Mouse (Mus musculus) kidney, embryonic 16.5 days (tissue): ENCODE results near the gene Megf11. TPM values are rescaled to one million over a fixed set of nuclear protein-coding genes. Genes with fewer than 3 reads are reported as not detected.

Experiments used
- ATAC-seq: fragments of 200-750 bp; cut with Nextera tagmentation; 2 replicates; pipeline ENCODE4 v1.8.0; 2017; ENCODE audit warnings: moderate TSS enrichment; ENCODE audit not compliant: low FRiP score, low TSS enrichment
- H3K27ac ChIP-seq: fragments of 300-500 bp; sonication (generic); 2 replicates; pipeline ENCODE4 v1.5.1; 2014; ENCODE audit warnings: low read length
- H3K27me3 ChIP-seq: fragments of 300-500 bp; sonication (generic); 2 replicates; pipeline ENCODE4 v1.6.1; 2014; ENCODE audit warnings: low read length, control low read depth, mixed read lengths; ENCODE audit not compliant: insufficient read depth
- H3K36me3 ChIP-seq: fragments of 300-500 bp; sonication (generic); 2 replicates; pipeline ENCODE4 v1.6.1; 2014; ENCODE audit warnings: low read length, control low read depth, mixed read lengths; ENCODE audit not compliant: insufficient read depth
- H3K4me1 ChIP-seq: fragments of 300-500 bp; sonication (generic); 2 replicates; pipeline ENCODE4 v1.6.1; 2014; ENCODE audit warnings: low read length, control low read depth, mixed read lengths; ENCODE audit not compliant: insufficient read depth
- H3K4me2 ChIP-seq: fragments of 300-500 bp; sonication (generic); replicated peaks from 2 replicates; pipeline ENCODE4 v1.6.1; 2014; ENCODE audit warnings: low read depth, low read length
- H3K4me3 ChIP-seq: fragments of 300-500 bp; sonication (generic); 2 replicates; pipeline ENCODE4 v1.5.1; 2014; ENCODE audit warnings: mild to moderate bottlenecking, low read length
- H3K9ac ChIP-seq: fragments of 300-500 bp; sonication (generic); replicated peaks from 2 replicates; pipeline ENCODE4 v1.6.1; 2014; ENCODE audit warnings: low read length
- H3K9me3 ChIP-seq: fragments of 300-500 bp; sonication (generic); 2 replicates; pipeline ENCODE4 v1.6.1; 2016; ENCODE audit warnings: low read length, control low read depth
- WGBS: fragments of 180-500 bp; shearing (Covaris S2); extraction: QIAGEN DNeasy Blood & Tissue Kit; methylation state at CpG from one replicate; pipeline ENCODE4 v1.1.7; 2014; 5-methylcytosine and 5-hydroxymethylcytosine counted together
- polyA plus RNA-seq: library from polyadenylated mRNA; unstranded; fragments of >200 nt; fragmentation: Nextera tagmentation; extraction: Ambion mirVana; gene quantifications from 2 replicates; pipeline ENCODE4 v1.2.1, GENCODE M21; 2015

The Megf11 gene
- 4.7 and 4.9 TPM in 2 replicates for polyA plus RNA-seq

- Histone ChIP-seq H3K4me3 (peak within 1 kb of the TSS; percentile 66), H3K9ac (peak within 1 kb of the TSS; percentile 66), H3K36me3 (no peaks in the 10 kb centered on the region), H3K27me3 (peaks cover 46% of the 10 kb centered on the region), H3K9me3 (peaks cover 2% of the 10 kb centered on the region; the same call in 1 of the 2 replicates), H3K4me1 (peaks cover 14% of the 10 kb centered on the region), H3K27ac (no peak within 1 kb of the TSS), H3K4me2 (peak within 1 kb of the TSS; percentile 99)
- under 1% methylated on average over 92 of the region's 93 CpGs for WGBS
- ATAC-seq, result peak; percentile 81
Observed at GRCm38 (mm10) chr9:64385511-64386465, at the start of gene Megf11. Gene Megf11, plus strand, starts transcription at chr9:64385626.

- 85% methylated on average over 6 of the region's 6 CpGs for WGBS
- ATAC-seq, result no peak
- H3K27me3 ChIP-seq, result no peaks in the 10 kb centered on the region
- H3K9me3 ChIP-seq, result no peaks in the 10 kb centered on the region
- H3K4me3 ChIP-seq, result no peak overlapping the region
- peaks cover 18% of the 10 kb centered on the region for H3K36me3 ChIP-seq
- no peak overlapping the region for H3K27ac ChIP-seq
- H3K9ac ChIP-seq, result no peak overlapping the region
- H3K4me2 ChIP-seq, result no peak overlapping the region
- H3K4me1 ChIP-seq, result peaks cover 9% of the 10 kb centered on the region; the same call in 1 of the 2 replicates
Observed at GRCm38 (mm10) chr9:64335825-64336224, 49.6 kb upstream of the Megf11 start.

- H3K27me3 ChIP-seq, result no peaks in the 10 kb centered on the region
- H3K27ac ChIP-seq, result no peak overlapping the region
- WGBS, result 45% methylated on average over 8 of the region's 8 CpGs
- peak overlapping the region; percentile 73 for H3K4me2 ChIP-seq
- H3K4me3 ChIP-seq, result peak overlapping the region; percentile 71; the same call in 1 of the 2 replicates
- H3K36me3 ChIP-seq, result peaks cover 14% of the 10 kb centered on the region; the same call in 1 of the 2 replicates
- H3K9ac ChIP-seq, result peak overlapping the region; percentile 5; the same call in 1 of the 2 replicates
- H3K9me3 ChIP-seq, result no peaks in the 10 kb centered on the region
- no peak for ATAC-seq
- H3K4me1 ChIP-seq, result peaks cover 21% of the 10 kb centered on the region; the same call in 1 of the 2 replicates
Observed at GRCm38 (mm10) chr9:64339361-64339760, 46.1 kb upstream of the Megf11 start.

- no peaks in the 10 kb centered on the region for H3K27me3 ChIP-seq
Observed at GRCm38 (mm10) chr9:64340351-64341253, 44.8 kb upstream of the Megf11 start.

GRCm38 (mm10) chr9:64341254-64341566, 44.2 kb upstream of the Megf11 start, which contains the start of gene Dis3l:
Gene Dis3l, minus strand, starts transcription at chr9:64341288.
- H3K4me1 ChIP-seq, result peaks cover 21% of the 10 kb centered on the region; the same call in 1 of the 2 replicates
- no peaks in the 10 kb centered on the region for H3K9me3 ChIP-seq
- ATAC-seq, result no peak
- 11% methylated on average over 16 of the region's 16 CpGs for WGBS
- H3K27ac ChIP-seq, result peak within 1 kb of the TSS; percentile 100
- H3K27me3 ChIP-seq, result no peaks in the 10 kb centered on the region
- H3K36me3 ChIP-seq, result peaks cover 7% of the 10 kb centered on the region; the same call in 1 of the 2 replicates
- peak within 1 kb of the TSS; percentile 73 for H3K4me2 ChIP-seq
- H3K9ac ChIP-seq, result peak within 1 kb of the TSS; percentile 99
- peak within 1 kb of the TSS; percentile 71 for H3K4me3 ChIP-seq

More at GRCm38 (mm10) chr9:64340351-64341253, 44.8 kb upstream of the Megf11 start:
- peaks cover 21% of the 10 kb centered on the region; the same call in 1 of the 2 replicates for H3K4me1 ChIP-seq
- H3K9ac ChIP-seq, result peak overlapping the region; percentile 99
- WGBS, result under 1% methylated on average over 83 of the region's 85 CpGs
- H3K4me3 ChIP-seq, result peak overlapping the region; percentile 71
- peak overlapping the region; percentile 73 for H3K4me2 ChIP-seq
- ATAC-seq, result peak; percentile 96
- peak overlapping the region; percentile 100 for H3K27ac ChIP-seq
- H3K9me3 ChIP-seq, result no peaks in the 10 kb centered on the region
- H3K36me3 ChIP-seq, result peaks cover 12% of the 10 kb centered on the region; the same call in 1 of the 2 replicates

- Histone ChIP-seq H3K9me3 (no peaks in the 10 kb centered on the region), H3K4me1 (peaks cover 21% of the 10 kb centered on the region; the same call in 1 of the 2 replicates), H3K9ac (peak overlapping the region; percentile 99; the same call in 1 of the 2 replicates), H3K27me3 (no peaks in the 10 kb centered on the region), H3K4me3 (peak overlapping the region; percentile 71), H3K36me3 (peaks cover 4% of the 10 kb centered on the region; the same call in 1 of the 2 replicates), H3K27ac (peak overlapping the region; percentile 100; the same call in 1 of the 2 replicates), H3K4me2 (peak overlapping the region; percentile 73)
- ATAC-seq, result no peak
- WGBS, result 61% methylated on average over 8 of the region's 8 CpGs
Observed at GRCm38 (mm10) chr9:64341671-64342070, 43.8 kb upstream of the Megf11 start.

GRCm38 (mm10) chr9:64343656-64344055, 41.8 kb upstream of the Megf11 start:
- no peak overlapping the region for H3K4me2 ChIP-seq
- no peaks in the 10 kb centered on the region for H3K27me3 ChIP-seq
- H3K9ac ChIP-seq, result no peak overlapping the region
- H3K36me3 ChIP-seq, result no peaks in the 10 kb centered on the region
- no peaks in the 10 kb centered on the region for H3K9me3 ChIP-seq
- WGBS, result 97% methylated on average over 2 of the region's 2 CpGs
- ATAC-seq, result no peak
- H3K4me3 ChIP-seq, result no peak overlapping the region
- peaks cover 21% of the 10 kb centered on the region; the same call in 1 of the 2 replicates for H3K4me1 ChIP-seq
- H3K27ac ChIP-seq, result no peak overlapping the region

GRCm38 (mm10) chr9:64345931-64346330, 39.5 kb upstream of the Megf11 start:
- Histone ChIP-seq H3K36me3 (no peaks in the 10 kb centered on the region), H3K4me3 (no peak overlapping the region), H3K27me3 (no peaks in the 10 kb centered on the region), H3K27ac (no peak overlapping the region), H3K4me2 (no peak overlapping the region), H3K9ac (no peak overlapping the region), H3K9me3 (no peaks in the 10 kb centered on the region), H3K4me1 (peaks cover 12% of the 10 kb centered on the region; the same call in 1 of the 2 replicates)
- 58% methylated on average over 5 of the region's 5 CpGs for WGBS
- no peak for ATAC-seq

- Histone ChIP-seq H3K4me3 (no peak overlapping the region), H3K9me3 (no peaks in the 10 kb centered on the region), H3K9ac (no peak overlapping the region), H3K27ac (no peak overlapping the region), H3K4me1 (peaks cover 1% of the 10 kb centered on the region; the same call in 1 of the 2 replicates), H3K36me3 (no peaks in the 10 kb centered on the region), H3K27me3 (no peaks in the 10 kb centered on the region), H3K4me2 (no peak overlapping the region)
- 0% methylated on average over 1 of the region's 1 CpGs for WGBS
- ATAC-seq, result no peak
Observed at GRCm38 (mm10) chr9:64347377-64347776, 38.0 kb upstream of the Megf11 start.
